Mouse (Mus musculus) layer of hippocampus, adult 9-11 months (tissue): ENCODE results near the gene Gstm5.

Experiments
- DNase-seq: peaks from one replicate; pipeline ENCODE4 v3.0.0; 2022

The Gstm5 gene

DNA sequence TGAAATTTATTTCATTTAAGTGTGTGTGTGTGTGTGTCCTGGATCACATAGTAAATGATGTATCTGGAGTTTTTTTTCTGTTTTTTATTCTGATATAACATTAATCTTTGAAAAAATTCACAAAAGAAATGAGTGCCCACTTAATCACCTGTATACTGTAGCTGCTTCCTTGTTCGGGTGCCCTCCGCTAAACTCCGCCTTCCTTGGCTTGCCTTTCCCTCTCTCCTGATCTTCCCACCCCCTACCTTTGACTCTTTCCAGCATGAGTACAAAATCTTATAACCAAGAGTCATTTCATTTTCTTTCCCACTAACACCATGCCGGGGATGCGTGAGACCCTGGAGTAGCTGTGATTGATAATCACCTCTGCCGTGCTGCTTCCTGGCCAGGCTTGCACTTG lies 36.5 kb downstream of the Gstm5 start:
- no peak for DNase-seq

- no peak for DNase-seq
These were observed 39.6 kb downstream of the Gstm5 start for GRCm38 (mm10) chr3:107935268-107935667.

GRCm38 (mm10) chr3:107935888-107936287 lies 40.3 kb downstream of the Gstm5 start:
- no peak for DNase-seq

- DNase-seq: peak; percentile 57
These were observed 43.8 kb downstream of the Gstm5 start for GRCm38 (mm10) chr3:107939403-107939802.

DNA sequence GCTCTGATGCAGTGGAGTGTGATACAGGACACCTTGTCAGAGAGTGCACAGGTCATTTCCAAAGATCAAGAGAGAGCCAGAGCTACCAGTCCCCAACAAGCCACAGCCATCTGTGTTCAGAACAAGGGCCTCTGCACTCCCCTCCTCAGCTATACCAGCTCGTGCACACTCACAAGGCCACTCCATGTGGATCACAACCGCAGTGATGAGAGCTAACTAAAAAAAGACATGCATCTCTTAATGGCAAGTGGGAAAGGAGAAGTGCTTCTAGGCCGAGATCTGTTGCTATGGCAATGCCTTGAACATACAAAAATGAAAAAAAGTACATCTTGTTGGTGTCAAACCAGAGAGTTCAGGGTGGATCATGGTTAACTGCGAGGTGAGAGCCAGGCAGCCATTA lies 44.2 kb downstream of the Gstm5 start:
- DNase-seq: peak; percentile 47

DNA sequence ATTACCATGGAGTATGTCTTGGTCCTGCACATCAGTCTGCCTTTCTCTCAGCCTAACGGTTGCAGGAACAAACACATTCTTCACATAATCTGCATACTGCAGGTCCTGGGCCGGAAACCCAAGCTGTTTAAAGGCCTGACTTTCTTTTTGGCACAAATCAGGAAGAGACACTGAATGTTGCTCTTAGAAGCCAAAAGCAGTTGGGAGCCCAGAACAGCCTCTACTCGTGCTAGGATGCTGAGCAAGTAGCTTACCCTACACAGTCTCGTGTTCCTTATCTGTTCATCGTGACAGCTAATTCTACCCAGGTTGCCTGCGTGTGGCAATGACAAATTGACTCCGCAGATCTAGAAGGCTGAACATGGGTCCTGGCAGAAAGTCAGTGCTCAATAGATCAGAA lies 44.9 kb downstream of the Gstm5 start:
- DNase-seq: peak; percentile 34

- DNase-seq: peak; percentile 29
These were observed 45.6 kb downstream of the Gstm5 start for GRCm38 (mm10) chr3:107941261-107941660.

DNA sequence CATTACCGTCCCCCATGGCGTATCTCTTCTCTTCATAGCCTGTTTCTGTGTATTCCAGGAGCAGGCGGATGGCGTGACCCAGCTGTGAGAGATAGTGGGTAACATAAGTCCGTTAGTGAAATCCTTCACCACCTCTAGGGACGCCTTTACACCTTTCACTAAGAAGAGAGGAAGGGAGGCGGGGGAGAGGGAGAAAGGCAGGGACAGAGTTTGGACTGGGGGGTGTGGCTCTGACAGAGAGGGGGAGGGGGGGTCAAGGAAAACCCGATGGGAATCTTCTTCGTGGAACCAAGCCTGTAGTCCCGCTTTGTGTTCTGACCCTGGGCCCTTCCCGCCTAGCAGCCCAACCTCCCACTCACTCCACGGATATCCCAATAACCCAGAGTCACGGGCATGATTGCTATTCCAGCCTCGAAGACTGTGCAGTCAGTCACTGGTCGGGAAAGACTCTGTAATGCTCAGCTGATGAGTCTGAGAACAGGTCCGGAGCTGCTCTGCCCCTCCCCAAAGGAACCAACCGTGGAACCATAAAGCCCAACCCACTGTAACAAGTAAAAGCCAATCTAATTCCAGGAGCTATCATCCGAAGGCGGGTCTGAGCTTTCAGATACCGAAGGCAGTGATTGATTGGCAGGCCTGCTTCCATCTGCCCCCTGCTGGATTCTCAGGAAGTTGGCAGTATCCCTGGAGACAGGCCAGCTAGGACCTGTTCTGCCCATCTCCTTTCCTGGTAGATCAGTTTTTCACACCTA lies 47.8 kb downstream of the Gstm5 start, which contains the start of gene Gstm6:
Gene Gstm6 (minus strand): TSS at position 511 of the 752 bp plus-strand sequence.
- peak; percentile 81 for DNase-seq

DNA sequence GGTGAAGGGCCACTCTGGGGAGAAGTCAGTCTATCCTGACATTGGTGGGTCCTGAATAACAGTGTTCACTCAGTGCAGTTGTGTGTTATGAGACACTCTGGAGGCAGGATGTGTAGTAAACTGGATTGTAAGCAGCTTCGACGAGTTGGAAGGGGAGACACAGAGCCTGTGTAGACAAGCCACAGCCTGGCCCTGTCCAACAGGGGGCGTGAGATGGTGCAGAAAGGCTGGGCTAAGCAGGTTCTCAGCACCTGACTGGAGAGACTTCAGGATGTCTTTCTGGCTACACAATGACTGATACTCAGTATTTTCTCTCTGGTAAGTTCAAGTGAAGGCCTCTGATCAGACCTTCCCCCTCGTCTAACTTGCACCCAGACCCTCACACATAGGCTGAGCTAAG lies 50.1 kb downstream of the Gstm5 start:
- no peak for DNase-seq
